Mouse (Mus musculus) kidney, adult 2 months (tissue): ENCODE data around the gene Rbbp8nl.

Experiments used
- CTCF ChIP-seq: fragments of 200-500 bp; conservative IDR thresholded peaks from 2 replicates; pipeline ENCODE4 v1.5.1; 2011; ENCODE audit warnings: low read depth, mild to moderate bottlenecking, control low read depth, low read length, moderate library complexity, mixed read lengths; ENCODE audit not compliant: insufficient read depth, insufficient read length
- POLR2A ChIP-seq: fragments of 200-500 bp; IDR thresholded peaks from one replicate; pipeline ENCODE4 v1.6.1; 2011; ENCODE audit warnings: low read depth, low read length, control low read depth

DNA sequence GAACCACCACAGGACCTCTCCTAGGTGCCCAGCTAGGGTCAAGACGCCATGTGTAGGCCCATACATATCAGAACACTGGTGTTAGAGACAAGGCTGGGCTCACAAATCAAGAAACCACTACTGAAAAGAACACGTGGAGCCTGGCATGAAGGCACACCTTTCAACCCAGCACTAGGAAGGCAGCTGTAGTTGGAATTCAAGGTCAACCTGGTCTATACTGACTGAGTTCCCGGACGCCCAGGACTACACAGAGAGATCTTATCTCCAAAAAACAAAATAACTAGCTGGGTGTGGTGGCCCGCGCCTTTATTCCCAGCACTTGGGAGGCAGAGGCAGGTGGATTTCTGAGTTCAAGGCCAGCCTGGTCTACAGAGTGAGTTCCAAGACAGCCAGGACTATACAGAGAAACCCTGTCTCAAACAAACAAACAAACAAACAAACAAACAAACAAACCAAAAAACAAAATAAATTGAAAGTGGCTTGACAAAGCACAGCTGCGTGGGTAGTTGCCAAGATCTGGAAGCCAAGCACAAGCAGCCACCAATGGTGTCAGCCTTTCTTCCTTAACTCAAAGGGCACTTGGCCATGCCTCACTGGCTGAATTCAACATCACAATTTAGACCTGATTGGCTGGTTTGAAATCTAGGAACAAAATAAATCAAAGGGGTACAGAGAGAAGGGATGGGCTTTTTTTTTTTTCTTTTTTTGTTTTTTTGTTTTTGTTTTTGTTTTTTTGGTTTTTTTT lies 51.9 kb downstream of the Rbbp8nl start:
- no peak for TF ChIP-seq CTCF
- no peak for TF ChIP-seq POLR2A
